In genomic region chr1:172052766-172053279, GRCm38 (mm10) we compare ENCODE assay signal across 13 mouse cellular contexts. TPM values are rescaled to one million over a fixed set of nuclear protein-coding genes. Genes with fewer than 3 reads are reported as not detected.
DNase-seq lines count a peak whose midpoint lies in the region; ATAC-seq lines count a peak whose summit lies in the region.
"Had no signal": no experiment of that assay in that cellular context is flagged by ENCODE, and none has a peak within 500 bp of the region (broad histone marks: within the 10 kb centered on the region; RNA-seq: fewer than 3 reads in every experiment).

No protein-coding gene starts in this region.

- no peak for ATAC-seq in kidney, embryonic 15.5 days (replicated peaks; ENCODE audit: low FRiP score)
- ATAC-seq in embryonic facial prominence, embryonic 14.5 days (ENCODE audit: low read depth), result no peak
- ATAC-seq in hindbrain, embryonic 14.5 days (ENCODE audit: low FRiP score), result no peak
- ATAC-seq in neural tube, embryonic 12.5 days (ENCODE audit: low FRiP score, low read depth), result no peak
- ATAC-seq: inflammation-experienced regulatory T-cells, adult 6 months had no signal

- peak overlapping the region; percentile 43; the same call in 1 of the 2 replicates for H3K4me3 ChIP-seq in kidney, embryonic 15.5 days (replicated peaks)
- H3K4me3 ChIP-seq in embryonic facial prominence, embryonic 14.5 days (ENCODE audit: low read depth, low read length), result no peak overlapping the region
- peak overlapping the region; percentile 36 for H3K4me3 ChIP-seq in hindbrain, embryonic 14.5 days (replicated peaks; ENCODE audit: low read length)
- 0 out of 2 replicates have a peak overlapping the region, but pooled peaks have one; percentile 1 for H3K4me3 ChIP-seq in neural tube, embryonic 12.5 days

- no peak overlapping the region for H3K9ac ChIP-seq in kidney, embryonic 15.5 days
- 0 out of 2 replicates have a peak overlapping the region, but pooled peaks have one; percentile 22 for H3K9ac ChIP-seq in embryonic facial prominence, embryonic 14.5 days (ENCODE audit: low read depth, low read length)
- peak overlapping the region; percentile 43; the same call in 1 of the 2 replicates for H3K9ac ChIP-seq in hindbrain, embryonic 14.5 days
- H3K9ac ChIP-seq in neural tube, embryonic 12.5 days, result peak overlapping the region; percentile 65; the same call in 1 of the 2 replicates

- peaks cover 41% of the 10 kb centered on the region for H3K4me1 ChIP-seq in kidney, embryonic 15.5 days
- peaks cover 17% of the 10 kb centered on the region for H3K4me1 ChIP-seq in embryonic facial prominence, embryonic 14.5 days (ENCODE audit: control insufficient read depth, insufficient read depth, low read length)
- H3K4me1 ChIP-seq in hindbrain, embryonic 14.5 days (replicated peaks; ENCODE audit: control insufficient read depth, insufficient read depth, low read length), result peaks cover 36% of the 10 kb centered on the region
- H3K4me1 ChIP-seq in neural tube, embryonic 12.5 days, result peaks cover 58% of the 10 kb centered on the region

- 7% methylated on average over 10 of the region's 10 CpGs for WGBS in kidney, embryonic 15.5 days
- 10% methylated on average over 9 of the region's 10 CpGs for WGBS in embryonic facial prominence, embryonic 14.5 days
- WGBS in hindbrain, embryonic 14.5 days, result 11% methylated on average over 10 of the region's 10 CpGs
- WGBS in neural tube, embryonic 12.5 days, result 14% methylated on average over 10 of the region's 10 CpGs

- no peak overlapping the region for H3K27ac ChIP-seq in kidney, embryonic 15.5 days
- H3K27ac ChIP-seq in embryonic facial prominence, embryonic 14.5 days (replicated peaks; ENCODE audit: low read depth, low read length), result no peak overlapping the region
- peak overlapping the region; percentile 33; the same call in 1 of the 2 replicates for H3K27ac ChIP-seq in hindbrain, embryonic 14.5 days
- H3K27ac ChIP-seq in neural tube, embryonic 12.5 days, result no peak overlapping the region

- DNase-seq in kidney, postnatal 10 days, result no peak
- no peak for DNase-seq in embryonic facial prominence, embryonic 14.5 days (ENCODE audit: low spot score)
- no peak for DNase-seq in hindbrain, embryonic 14.5 days (ENCODE audit: low spot score)
- DNase-seq in embryo, embryonic 11 days, result no peak
- DNase-seq in adrenal gland, adult 8-10 months, result no peak
- DNase-seq: adrenal gland, postnatal 14 days; cerebellum, adult 8-10 months had no signal

- peak overlapping the region; percentile 85 for H3K4me2 ChIP-seq in kidney, embryonic 15.5 days
- peak overlapping the region; percentile 69; the same call in 1 of the 2 replicates for H3K4me2 ChIP-seq in embryonic facial prominence, embryonic 14.5 days (ENCODE audit: low read depth, low read length)
- H3K4me2 ChIP-seq in hindbrain, embryonic 14.5 days (replicated peaks), result peak overlapping the region; percentile 66
- peak overlapping the region; percentile 84 for H3K4me2 ChIP-seq in neural tube, embryonic 12.5 days (replicated peaks)

- peaks cover 55% of the 10 kb centered on the region for H3K27me3 ChIP-seq in kidney, embryonic 15.5 days
- H3K27me3 ChIP-seq in embryonic facial prominence, embryonic 14.5 days (replicated peaks; ENCODE audit: control insufficient read depth, insufficient read depth, low read length), result peaks cover 46% of the 10 kb centered on the region
- no peaks in the 10 kb centered on the region for H3K27me3 ChIP-seq in hindbrain, embryonic 14.5 days (ENCODE audit: control insufficient read depth, insufficient read depth, low read length)
- H3K27me3 ChIP-seq in neural tube, embryonic 12.5 days (replicated peaks), result peaks cover 7% of the 10 kb centered on the region

- H3K9me3 ChIP-seq in kidney, embryonic 15.5 days (replicated peaks), result no peaks in the 10 kb centered on the region
- H3K9me3 ChIP-seq in embryonic facial prominence, embryonic 14.5 days (ENCODE audit: control insufficient read depth, low read length), result no peaks in the 10 kb centered on the region
- H3K9me3 ChIP-seq in hindbrain, embryonic 14.5 days (ENCODE audit: control insufficient read depth, low read length), result no peaks in the 10 kb centered on the region
- no peaks in the 10 kb centered on the region for H3K9me3 ChIP-seq in neural tube, embryonic 12.5 days

- H3K36me3 ChIP-seq in kidney, embryonic 15.5 days, result no peaks in the 10 kb centered on the region
- no peaks in the 10 kb centered on the region for H3K36me3 ChIP-seq in embryonic facial prominence, embryonic 14.5 days (ENCODE audit: control insufficient read depth, insufficient read depth, low read length)
- no peaks in the 10 kb centered on the region for H3K36me3 ChIP-seq in hindbrain, embryonic 14.5 days (replicated peaks; ENCODE audit: control insufficient read depth, insufficient read depth)
- H3K36me3 ChIP-seq in neural tube, embryonic 12.5 days, result no peaks in the 10 kb centered on the region; the same call in 1 of the 2 replicates

RNA-seq across cellular contexts. Expression of gene Nhlh1, which starts 4.5 kb away (rescaled TPM):
- polyA plus RNA-seq in kidney, embryonic 15.5 days (2015; fragmentation: Nextera tagmentation; extraction: Ambion mirVana), result not detected in 2 replicates
- 1.6 and 1.9 TPM in 2 replicates for polyA plus RNA-seq in embryonic facial prominence, embryonic 14.5 days (2014; fragmentation: Nextera tagmentation; extraction: Ambion mirVana)
- 2.7 and 3.6 TPM in 2 replicates for polyA plus RNA-seq in hindbrain, embryonic 14.5 days (2014; fragmentation: Nextera tagmentation; extraction: Ambion mirVana)
- 18.2 and 21.7 TPM in 2 replicates for polyA plus RNA-seq in neural tube, embryonic 12.5 days (2016; fragmentation: Nextera tagmentation; extraction: Ambion mirVana)
- not detected for total RNA-seq in adrenal gland, adult 8-10 months (2022)
- total RNA-seq: adrenal gland, postnatal 14 days; neutrophil, adult 5-6 weeks had no signal
- polyA plus RNA-seq: inflammation-experienced regulatory T-cells, adult 6 months; lung, postnatal 0 days; spleen, adult 2 months had no signal

RNA-seq across cellular contexts. Expression of gene Vangl2, which starts 24.6 kb away (rescaled TPM):
- polyA plus RNA-seq in kidney, embryonic 15.5 days (2015; fragmentation: Nextera tagmentation; extraction: Ambion mirVana), result 17.3 and 17.6 TPM in 2 replicates
- polyA plus RNA-seq in embryonic facial prominence, embryonic 14.5 days (2014; fragmentation: Nextera tagmentation; extraction: Ambion mirVana), result 13.5 and 16.7 TPM in 2 replicates
- polyA plus RNA-seq in hindbrain, embryonic 14.5 days (2014; fragmentation: Nextera tagmentation; extraction: Ambion mirVana), result 48.9 and 49.5 TPM in 2 replicates
- polyA plus RNA-seq in neural tube, embryonic 12.5 days (2016; fragmentation: Nextera tagmentation; extraction: Ambion mirVana), result 66.0 and 69.7 TPM in 2 replicates
- 1 to 10 TPM; 4.8 to 7.7 (median 5.1) TPM for total RNA-seq in adrenal gland, adult 8-10 months (2022)

RNA-seq across cellular contexts. Expression of gene Copa, which starts 29.5 kb away (rescaled TPM):
- 221 and 237 TPM in 2 replicates for polyA plus RNA-seq in kidney, embryonic 15.5 days (2015; fragmentation: Nextera tagmentation; extraction: Ambion mirVana)
- 227 and 230 TPM in 2 replicates for polyA plus RNA-seq in embryonic facial prominence, embryonic 14.5 days (2014; fragmentation: Nextera tagmentation; extraction: Ambion mirVana)
- 161 and 193 TPM in 2 replicates for polyA plus RNA-seq in hindbrain, embryonic 14.5 days (2014; fragmentation: Nextera tagmentation; extraction: Ambion mirVana)
- polyA plus RNA-seq in neural tube, embryonic 12.5 days (2016; fragmentation: Nextera tagmentation; extraction: Ambion mirVana), result 216 and 227 TPM in 2 replicates
- 100 to 1,000 TPM; 180 to 214 (median 195) TPM for total RNA-seq in adrenal gland, adult 8-10 months (2022)

RNA-seq across cellular contexts. Expression of gene Ncstn, which starts 29.8 kb away (rescaled TPM):
- polyA plus RNA-seq in kidney, embryonic 15.5 days (2015; fragmentation: Nextera tagmentation; extraction: Ambion mirVana), result 130 and 137 TPM in 2 replicates
- polyA plus RNA-seq in embryonic facial prominence, embryonic 14.5 days (2014; fragmentation: Nextera tagmentation; extraction: Ambion mirVana), result 91.3 and 107 TPM in 2 replicates
- polyA plus RNA-seq in hindbrain, embryonic 14.5 days (2014; fragmentation: Nextera tagmentation; extraction: Ambion mirVana), result 106 and 111 TPM in 2 replicates
- polyA plus RNA-seq in neural tube, embryonic 12.5 days (2016; fragmentation: Nextera tagmentation; extraction: Ambion mirVana), result 132 and 137 TPM in 2 replicates
- 100 to 1,000 TPM; 110 to 135 (median 124) TPM for total RNA-seq in adrenal gland, adult 8-10 months (2022)
